Mouse (Mus musculus) C2C12 (cell line): Measurements from ENCODE around the gene Atp8a2. TPM values are rescaled to one million over a fixed set of nuclear protein-coding genes. Genes with fewer than 3 reads are reported as not detected.

Experiments
- H3K27me3 ChIP-seq: one replicate; pipeline ENCODE4 v1.6.1; 2011; ENCODE audit not compliant: control insufficient read depth, insufficient read depth, insufficient read length
- H3K36me3 ChIP-seq: one replicate; pipeline ENCODE4 v1.6.1; 2011; ENCODE audit not compliant: control insufficient read depth, insufficient read depth
- H3K4me3 ChIP-seq: one replicate; pipeline ENCODE4 v1.5.1; 2011; ENCODE audit warnings: mild to moderate bottlenecking, control low read depth; ENCODE audit not compliant: poor library complexity, insufficient read depth, severe bottlenecking
- H3K79me2 ChIP-seq: one replicate; pipeline ENCODE4 v1.6.1; 2011; ENCODE audit not compliant: control insufficient read depth, insufficient read depth
- H3K79me3 ChIP-seq: one replicate; pipeline ENCODE4 v1.6.1; 2011; ENCODE audit warnings: low read depth, control low read depth
- H3ac ChIP-seq: one replicate; pipeline ENCODE3; 2011; ENCODE audit warnings: low read depth; ENCODE audit not compliant: control insufficient read depth, insufficient read length
- CEBPB ChIP-seq: IDR thresholded peaks from one replicate; pipeline ENCODE4 v1.6.1; 2011; ENCODE audit warnings: low read depth, mild to moderate bottlenecking, control low read depth, moderate library complexity
- CTCF ChIP-seq: IDR thresholded peaks from one replicate; pipeline ENCODE4 v1.5.1; 2011; ENCODE audit not compliant: control insufficient read depth, insufficient read depth, insufficient read length
- FOSL1 ChIP-seq: IDR thresholded peaks from one replicate; pipeline ENCODE4 v1.8.0; 2011; ENCODE audit warnings: mild to moderate bottlenecking, low read length; ENCODE audit not compliant: poor library complexity, insufficient read depth, severe bottlenecking
- MAX ChIP-seq: IDR thresholded peaks from one replicate; pipeline ENCODE4 v1.6.1; 2011; ENCODE audit warnings: mild to moderate bottlenecking, control low read depth
- MYOD1 ChIP-seq: IDR thresholded peaks from one replicate; pipeline ENCODE4 v1.6.1; 2011; ENCODE audit warnings: low read depth; ENCODE audit not compliant: control insufficient read depth, insufficient read length
- MYOG ChIP-seq: IDR thresholded peaks from one replicate; pipeline ENCODE4 v1.6.1; 2011; ENCODE audit not compliant: control insufficient read depth, insufficient read length; ENCODE audit errors: extremely low read depth
- USF1 ChIP-seq: IDR thresholded peaks from one replicate; pipeline ENCODE4 v1.6.1; 2011; ENCODE audit warnings: low read depth, mild to moderate bottlenecking, control low read depth, moderate library complexity
- polyA plus RNA-seq: library from polyadenylated mRNA; unstranded; fragments of >200 nt; fragmentation: generic; extraction: Trizol; gene quantifications from one replicate; pipeline ENCODE4 v1.2.1, GENCODE M21; 2012; ENCODE audit warnings: missing spikeins

Atp8a2 gene
- polyA plus RNA-seq, 1 experiment, result under 0.01 TPM

DNA sequence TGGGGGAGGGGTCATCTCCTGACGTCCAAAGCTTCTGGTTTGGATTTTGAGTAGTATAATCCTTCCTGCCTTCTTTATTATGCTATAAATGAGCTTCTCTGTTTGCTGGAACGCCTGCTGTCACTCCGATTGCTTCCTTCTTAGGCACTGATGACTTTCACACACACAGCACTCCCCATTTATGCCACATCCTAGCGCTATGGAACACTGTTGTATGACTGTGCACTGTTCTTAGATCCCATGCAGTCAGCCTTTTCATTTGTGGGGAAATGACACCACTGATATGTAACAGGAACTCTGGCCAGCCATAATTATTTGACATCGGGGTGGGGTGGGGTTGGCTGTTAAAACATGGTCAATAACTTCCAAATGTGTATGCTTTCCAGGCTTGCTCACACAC, 306.2 kb downstream of the Atp8a2 start:
- Histone ChIP-seq H3K36me3 (no peaks in the 10 kb centered on the region), H3ac (no peak overlapping the region), H3K79me3 (no peaks in the 10 kb centered on the region), H3K4me3 (no peak overlapping the region), H3K27me3 (no peaks in the 10 kb centered on the region), H3K79me2 (no peaks in the 10 kb centered on the region)
- no peak for TF ChIP-seq MYOD1
- TF ChIP-seq FOSL1, result no peak
- TF ChIP-seq USF1, result no peak
- no peak for TF ChIP-seq CEBPB
- no peak for TF ChIP-seq MYOG
- TF ChIP-seq MAX, result no peak
- no peak for TF ChIP-seq CTCF

DNA sequence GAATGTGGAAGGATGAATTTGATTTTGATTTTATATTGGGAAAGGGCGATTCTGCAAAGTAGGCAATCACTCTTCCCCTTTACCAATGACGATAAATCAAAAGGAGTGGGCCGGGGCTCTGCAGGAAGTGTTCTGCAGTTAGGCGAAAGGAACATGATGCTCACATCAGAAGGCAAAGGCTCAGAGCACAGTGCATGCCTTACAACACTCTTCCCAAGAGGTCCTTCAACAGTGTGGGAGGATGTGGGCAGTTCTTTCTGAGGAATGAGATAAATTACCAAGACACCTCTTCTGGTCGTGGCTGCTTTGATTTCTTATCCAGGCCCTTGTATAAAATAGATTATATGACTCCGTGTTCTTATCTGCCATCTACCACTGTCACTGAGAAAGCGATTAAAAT, 306.9 kb downstream of the Atp8a2 start:
- no peak overlapping the region for H3ac ChIP-seq
- H3K36me3 ChIP-seq, result no peaks in the 10 kb centered on the region
- no peaks in the 10 kb centered on the region for H3K79me3 ChIP-seq
- H3K27me3 ChIP-seq, result no peaks in the 10 kb centered on the region
- H3K4me3 ChIP-seq, result no peak overlapping the region
- TF ChIP-seq USF1 (no peak), MYOG (no peak), MAX (no peak), MYOD1 (no peak), FOSL1 (no peak), CEBPB (no peak), CTCF (no peak)
- no peaks in the 10 kb centered on the region for H3K79me2 ChIP-seq

DNA sequence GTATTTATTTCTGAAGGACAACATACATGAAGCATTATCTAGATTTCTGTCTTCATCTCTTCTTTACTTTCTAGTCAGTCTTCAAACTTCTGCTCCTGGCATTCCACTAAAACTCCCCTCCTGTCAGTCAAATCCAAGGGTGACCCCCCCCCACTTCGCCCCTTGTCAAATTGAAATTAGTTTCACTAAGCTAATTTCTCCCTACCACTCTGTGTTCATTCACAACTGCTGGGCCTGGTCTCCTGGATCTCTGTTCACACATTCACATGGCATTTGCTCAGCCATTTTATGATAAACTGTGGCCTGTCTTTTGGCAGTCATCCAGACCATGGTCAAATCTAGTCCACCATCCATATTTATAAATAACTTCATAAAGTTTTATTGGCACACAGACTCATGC, 308.5 kb downstream of the Atp8a2 start:
- H3K27me3 ChIP-seq, result no peaks in the 10 kb centered on the region
- no peak for TF ChIP-seq USF1
- no peak for TF ChIP-seq MYOD1
- TF ChIP-seq CEBPB, result no peak
- no peak for TF ChIP-seq MYOG
- TF ChIP-seq FOSL1, result no peak
- no peak for TF ChIP-seq MAX
- TF ChIP-seq CTCF, result no peak
- H3ac ChIP-seq, result no peak overlapping the region
- H3K4me3 ChIP-seq, result no peak overlapping the region
- no peaks in the 10 kb centered on the region for H3K79me3 ChIP-seq
- no peaks in the 10 kb centered on the region for H3K79me2 ChIP-seq
- H3K36me3 ChIP-seq, result no peaks in the 10 kb centered on the region

DNA sequence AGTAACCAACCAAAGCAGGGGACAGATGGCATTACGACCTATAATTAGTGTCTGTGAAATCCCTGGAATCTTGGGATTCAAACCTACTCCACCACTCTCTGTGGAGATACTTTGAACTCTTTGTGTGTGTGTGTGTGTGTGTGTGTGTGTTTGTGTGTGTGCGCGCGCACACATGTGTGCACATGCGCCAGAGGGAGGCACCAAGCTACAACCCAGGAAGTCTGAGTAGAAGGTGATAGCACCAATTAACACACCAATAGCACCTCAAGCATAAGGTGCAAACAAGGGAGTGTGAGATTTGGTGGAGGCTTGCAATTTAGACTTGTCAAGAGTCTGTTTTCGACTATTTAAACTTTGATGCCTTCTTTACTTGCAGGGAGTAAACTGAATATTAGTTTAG, 308.9 kb downstream of the Atp8a2 start:
- no peaks in the 10 kb centered on the region for H3K79me2 ChIP-seq
- H3K4me3 ChIP-seq, result no peak overlapping the region
- no peak overlapping the region for H3ac ChIP-seq
- TF ChIP-seq MYOG (no peak), USF1 (no peak), FOSL1 (no peak), CTCF (no peak), MYOD1 (no peak), MAX (no peak), CEBPB (no peak)
- no peaks in the 10 kb centered on the region for H3K79me3 ChIP-seq
- no peaks in the 10 kb centered on the region for H3K27me3 ChIP-seq
- no peaks in the 10 kb centered on the region for H3K36me3 ChIP-seq

DNA sequence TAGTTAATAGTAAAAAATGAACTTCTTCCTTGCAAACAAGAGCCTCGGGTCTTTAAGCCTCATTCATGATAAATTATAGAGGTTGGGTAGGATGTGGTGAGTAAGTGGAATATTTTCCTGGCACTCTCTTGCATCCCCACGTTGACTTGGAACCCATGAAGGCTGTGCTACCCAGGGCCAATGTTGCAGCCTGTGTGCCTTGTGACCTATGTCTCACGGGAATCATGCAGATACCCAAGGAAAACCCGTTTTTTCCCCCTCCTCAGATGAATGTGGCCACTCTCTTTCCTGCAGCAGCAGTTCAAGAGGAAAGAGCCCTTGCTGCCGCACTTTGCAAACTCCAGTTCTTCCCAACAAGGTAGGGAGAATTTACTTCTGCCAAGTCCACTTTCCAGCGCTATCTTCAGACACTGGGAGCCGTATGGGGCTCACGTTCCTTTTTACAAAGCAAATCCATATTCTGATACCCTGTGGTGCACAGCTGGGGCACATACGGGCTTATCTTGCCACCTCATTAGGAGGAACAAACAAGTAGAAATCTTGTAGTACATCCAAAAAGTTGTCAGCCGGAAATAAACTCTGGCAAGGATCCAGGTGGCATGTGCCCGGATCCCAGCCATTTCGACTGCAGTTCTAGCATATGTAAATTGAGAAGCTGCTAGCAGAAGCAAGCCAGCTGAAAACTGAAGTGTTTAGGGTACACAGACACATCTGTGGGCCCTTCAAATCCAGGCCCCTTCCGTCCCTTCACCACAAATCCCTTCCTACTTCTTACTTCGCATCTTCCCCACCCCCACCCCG, 309.7 kb downstream of the Atp8a2 start:
- Histone ChIP-seq H3K79me3 (no peaks in the 10 kb centered on the region), H3K36me3 (no peaks in the 10 kb centered on the region), H3K4me3 (no peak overlapping the region), H3ac (no peak overlapping the region), H3K79me2 (no peaks in the 10 kb centered on the region), H3K27me3 (no peaks in the 10 kb centered on the region)
- no peak for TF ChIP-seq CTCF
- TF ChIP-seq CEBPB, result no peak
- no peak for TF ChIP-seq MYOG
- no peak for TF ChIP-seq FOSL1
- TF ChIP-seq USF1, result no peak
- TF ChIP-seq MYOD1, result no peak
- TF ChIP-seq MAX, result no peak
